Mouse (Mus musculus): ENCODE measurements around the gene Cited4.

Gene Cited4

DNA sequence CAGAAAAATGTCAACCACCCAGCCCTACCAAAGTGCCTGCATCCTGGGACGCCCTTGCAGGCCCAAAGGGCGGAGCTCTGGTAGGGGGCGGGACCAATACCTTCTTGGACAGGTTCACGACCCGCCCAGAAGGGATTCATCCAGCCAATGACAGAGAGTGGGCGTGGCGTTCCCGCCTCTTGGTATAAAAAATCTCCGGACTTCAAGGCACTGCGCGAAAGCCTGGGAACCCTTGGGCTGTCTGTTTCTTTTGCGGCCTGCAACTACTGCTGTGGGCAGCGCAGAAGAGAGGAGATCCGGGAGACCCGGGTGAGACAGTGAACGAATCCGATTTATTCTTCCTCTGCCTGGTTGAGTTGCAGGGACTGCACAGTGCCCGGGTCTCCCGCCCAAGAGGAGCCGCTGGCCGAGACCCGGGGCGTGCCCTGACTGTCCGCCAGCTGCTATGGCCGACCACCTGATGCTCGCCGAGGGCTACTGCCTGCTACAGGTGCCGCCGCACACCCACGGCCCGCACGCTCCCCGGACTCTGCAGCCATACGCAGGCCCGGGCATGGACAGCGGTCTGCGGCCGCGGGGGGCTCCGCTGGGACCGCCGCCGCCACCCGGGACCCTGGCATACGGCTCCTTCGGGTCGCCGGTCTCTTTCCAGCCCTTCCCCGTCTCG lies at the start of gene Cited4:
Gene Cited4 (plus strand): TSS at position 215 of the 667 bp plus-strand sequence.
- peak; percentile 97 for DNase-seq

DNA sequence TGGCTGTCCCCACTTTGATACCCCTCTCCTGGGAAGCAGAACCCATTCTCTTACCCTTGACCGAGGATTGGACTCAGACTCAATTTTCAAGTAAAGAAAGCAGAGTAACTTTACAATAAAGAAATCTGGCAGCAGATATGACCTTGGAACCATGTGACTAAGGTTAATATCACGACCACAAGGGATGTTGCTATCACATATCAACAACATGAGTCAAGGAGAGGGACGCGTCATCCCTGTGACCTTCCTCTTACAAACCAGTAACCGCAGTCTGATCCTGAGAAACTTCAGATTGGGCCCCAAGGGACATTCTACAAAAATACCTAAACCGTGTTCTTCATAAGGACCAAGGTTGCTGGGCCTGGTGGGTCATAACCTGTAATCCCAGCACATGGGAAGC lies 38.6 kb upstream of the Cited4 start:
- no peak for DNase-seq

DNA sequence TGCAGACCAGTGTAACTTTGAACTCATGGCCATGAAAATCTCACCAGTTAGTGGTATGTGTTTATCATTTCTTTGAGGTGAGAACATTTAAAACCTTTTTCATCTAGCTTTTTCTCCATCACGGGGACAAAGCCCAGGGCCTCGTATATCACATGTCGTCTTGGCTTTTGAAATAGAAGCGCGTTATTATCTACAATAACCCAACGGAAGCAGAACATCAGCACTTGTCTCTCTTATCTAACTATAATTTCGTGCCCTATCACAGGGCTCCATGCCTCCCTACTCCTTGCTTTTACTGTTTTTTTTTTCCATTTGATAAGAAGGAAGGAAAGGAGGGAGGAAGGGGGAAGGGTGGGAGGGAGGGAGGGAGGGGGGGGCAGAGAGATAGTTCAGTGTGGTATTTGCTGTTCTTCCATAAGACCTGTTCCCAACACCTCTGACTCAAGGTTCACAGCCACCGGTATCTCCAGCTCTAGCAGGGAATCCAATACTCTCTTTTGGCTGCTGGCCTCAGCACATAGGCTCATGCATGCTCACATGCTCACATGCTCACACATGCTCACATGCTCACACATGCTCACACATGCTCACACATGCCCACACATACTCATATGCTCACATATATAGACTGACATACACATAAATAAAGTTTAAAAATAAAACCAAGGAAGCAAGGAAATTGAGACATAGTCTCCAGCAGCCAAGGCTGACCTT lies 36.0 kb upstream of the Cited4 start:
- DNase-seq = no peak

DNA sequence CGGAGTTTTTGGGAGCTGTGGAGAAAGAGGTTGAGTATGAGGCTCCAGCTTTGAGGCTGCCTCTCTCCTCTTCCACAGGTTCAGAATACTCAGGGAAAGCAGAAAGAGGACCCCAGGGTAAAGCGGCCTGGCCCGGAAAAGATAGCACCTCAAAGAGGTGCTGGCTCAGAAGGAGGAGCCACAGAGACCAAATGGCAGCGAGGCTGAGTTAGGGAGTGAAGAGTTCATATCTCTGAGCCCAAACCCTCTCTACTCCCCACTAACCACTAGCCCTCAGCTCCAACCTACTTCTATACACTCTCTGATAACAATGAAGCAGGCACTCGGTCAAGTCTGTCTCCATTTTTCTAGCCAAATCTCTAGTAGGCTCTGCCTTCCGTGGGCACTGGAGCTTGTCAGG lies 34.5 kb upstream of the Cited4 start:
- no peak for DNase-seq

DNA sequence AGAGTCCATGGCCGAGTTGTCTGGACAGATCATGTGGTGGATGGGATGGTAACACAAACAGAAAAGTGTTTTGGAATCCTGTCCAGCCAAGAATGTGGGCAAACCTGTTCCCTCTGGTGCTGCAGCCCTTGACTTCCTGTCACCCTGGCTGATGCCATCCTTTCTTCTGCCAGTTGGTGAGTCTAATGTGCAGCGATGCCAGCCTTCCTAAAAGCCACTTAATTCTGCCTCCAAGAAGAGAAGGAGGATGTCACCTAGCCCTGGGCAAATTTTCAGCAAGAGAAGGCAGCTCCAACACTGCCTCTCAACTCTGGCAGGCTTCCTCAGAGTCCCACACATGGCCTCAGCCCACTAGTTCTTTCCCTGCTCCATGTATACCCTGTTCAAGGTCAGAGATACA lies 31.0 kb upstream of the Cited4 start:
- DNase-seq = no peak

DNA sequence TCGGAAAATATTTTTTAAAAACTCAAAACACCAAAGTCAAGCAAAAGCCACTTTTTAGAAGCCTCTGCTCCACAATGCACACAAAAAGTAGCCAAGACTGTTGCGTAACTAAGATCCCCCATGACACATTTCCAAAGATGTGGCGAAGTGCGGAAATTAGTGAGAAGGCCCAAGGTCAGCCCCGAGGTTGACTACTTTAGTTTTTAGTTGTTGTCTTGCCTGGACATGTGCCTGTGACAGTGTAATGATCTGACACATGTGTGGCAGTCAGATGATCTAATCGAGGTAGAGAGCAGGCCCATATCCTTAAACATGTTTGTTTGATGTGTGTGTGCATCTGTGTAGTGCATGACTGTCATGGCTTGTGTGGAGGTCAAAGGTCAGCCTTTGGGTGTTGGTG lies 24.4 kb upstream of the Cited4 start:
- DNase-seq = no peak

DNA sequence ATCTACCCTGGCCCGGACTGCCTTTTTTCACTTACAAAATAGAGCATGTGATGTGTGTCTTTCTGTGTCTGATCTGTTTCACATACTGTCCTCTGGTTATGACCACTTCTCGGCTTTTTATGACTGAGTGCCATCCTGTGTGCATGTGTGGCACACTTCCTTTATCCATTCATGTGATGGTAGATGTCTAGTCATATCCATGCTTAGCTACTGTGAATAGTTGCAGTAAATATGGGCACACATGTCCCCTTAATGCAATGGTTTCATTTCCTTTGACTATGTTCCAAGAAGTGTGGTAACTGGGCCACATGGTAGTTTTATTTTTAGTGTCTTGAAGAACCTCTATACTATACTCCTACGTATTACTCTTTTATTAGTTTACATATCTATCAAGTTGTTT lies 22.5 kb upstream of the Cited4 start:
- no peak for DNase-seq

DNA sequence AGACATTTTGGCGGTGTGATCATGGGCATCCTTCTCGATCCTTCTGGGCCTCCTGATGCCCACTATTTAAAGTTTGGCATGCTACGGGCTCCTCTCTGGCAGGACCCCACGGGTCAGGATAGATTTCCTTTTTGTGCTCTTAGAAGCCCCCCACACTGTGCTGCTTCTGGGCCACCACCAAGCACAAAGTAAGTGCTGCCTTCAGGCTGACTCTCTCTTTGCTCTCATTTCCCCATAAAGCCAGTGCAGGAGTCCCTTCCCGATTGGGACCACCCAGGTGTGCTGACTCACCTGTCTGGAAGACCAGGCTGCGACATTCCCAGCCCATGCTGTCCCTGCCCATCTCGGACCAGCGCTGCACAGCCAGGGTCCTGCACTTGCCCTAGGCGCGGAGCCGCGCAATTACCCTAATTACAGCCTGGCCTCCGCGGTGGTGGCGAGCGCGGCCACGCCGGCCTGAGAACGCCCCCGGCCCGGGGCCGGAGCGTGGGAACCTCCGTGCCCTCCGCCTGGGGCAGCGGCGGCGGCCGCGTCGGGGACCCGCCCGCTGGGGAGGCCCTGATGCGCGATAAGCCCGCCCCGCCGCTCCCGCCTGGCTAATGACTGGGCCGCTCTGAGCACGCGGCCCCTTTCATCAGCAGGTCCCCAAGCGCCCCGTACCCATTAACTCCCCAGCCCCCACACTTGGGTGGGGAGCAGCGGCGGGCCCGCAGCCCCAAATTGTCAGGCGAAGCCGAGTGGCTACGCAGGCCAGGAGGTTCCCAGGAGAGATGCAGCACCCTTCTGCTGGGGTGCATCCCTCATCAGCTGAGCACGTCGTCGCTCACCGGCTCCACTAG lies 16.8 kb upstream of the Cited4 start:
- no peak for DNase-seq

DNA sequence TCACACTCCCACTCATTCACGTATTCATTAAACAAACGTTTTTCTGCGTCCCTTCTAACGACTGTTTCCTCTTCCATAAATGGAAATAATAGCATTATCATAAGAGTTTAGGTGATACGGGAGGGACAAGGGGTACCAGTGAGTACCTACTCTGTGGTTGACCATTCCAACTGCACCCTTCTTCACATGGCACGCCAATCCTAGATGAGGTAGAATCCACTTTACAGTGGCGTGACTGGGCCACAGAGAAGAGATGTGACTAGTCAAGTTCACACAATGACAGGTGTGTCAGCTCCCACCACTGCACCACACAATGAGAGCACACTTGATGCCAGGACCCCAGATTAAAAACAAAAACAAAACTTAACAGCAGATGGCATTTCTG lies 16.2 kb upstream of the Cited4 start:
- DNase-seq = no peak

DNA sequence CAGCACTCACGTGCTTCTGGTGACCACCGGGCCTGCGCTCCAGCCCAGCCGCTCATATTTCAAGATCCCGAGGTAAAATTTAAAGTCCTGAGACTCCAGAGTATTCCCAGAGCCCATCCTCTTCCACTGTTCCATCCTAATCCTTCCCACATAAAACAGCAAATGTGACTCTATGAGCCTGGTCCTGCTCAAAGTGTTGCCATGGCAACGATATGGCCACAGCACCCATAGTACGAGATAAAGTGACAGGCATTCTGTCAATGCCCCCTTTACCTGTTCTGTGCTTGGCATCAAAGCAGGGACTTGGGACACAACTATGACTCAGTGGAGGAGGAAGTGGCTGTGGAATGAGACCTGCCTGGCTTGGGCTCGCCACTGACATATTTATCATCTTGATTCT lies 10.5 kb upstream of the Cited4 start:
- DNase-seq = no peak

DNA sequence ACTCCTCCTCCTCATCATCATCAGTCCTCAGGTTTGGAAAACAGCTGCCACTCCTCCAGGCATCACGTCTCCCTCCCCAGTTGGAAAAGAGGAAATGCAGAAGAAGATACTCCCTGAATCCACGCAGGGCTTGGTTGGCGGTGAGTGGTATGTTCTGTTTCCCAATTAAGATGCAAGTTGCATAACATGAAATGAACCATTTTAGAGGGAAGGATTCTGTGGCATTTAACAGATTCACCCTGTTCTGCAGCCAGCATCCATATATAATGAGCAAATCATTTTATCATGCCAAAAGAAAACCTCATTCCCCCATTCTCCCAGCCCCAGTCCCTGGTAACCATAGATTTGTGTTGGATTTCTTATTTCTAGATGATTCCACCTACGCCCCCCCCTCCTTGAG lies 5.9 kb upstream of the Cited4 start:
- DNase-seq = no peak

DNA sequence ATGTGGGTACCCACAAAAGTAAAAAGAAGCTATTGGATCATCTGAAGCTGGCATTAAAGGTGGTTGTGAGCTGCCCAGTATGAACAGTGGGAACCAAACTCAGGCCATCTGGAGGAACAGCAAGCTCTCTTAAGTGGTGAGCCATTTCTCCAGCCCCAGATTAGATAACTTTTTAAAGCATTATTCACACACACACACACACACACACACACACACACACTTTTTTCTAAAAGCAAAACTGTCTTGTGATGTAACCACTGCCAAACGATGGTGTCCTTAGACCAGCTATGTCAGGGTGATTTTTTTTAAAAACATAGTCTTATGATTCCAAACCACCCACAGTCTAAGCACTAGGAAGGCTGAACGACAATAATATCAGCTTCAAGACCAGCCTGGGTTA lies 1.8 kb upstream of the Cited4 start:
- DNase-seq = no peak

DNA sequence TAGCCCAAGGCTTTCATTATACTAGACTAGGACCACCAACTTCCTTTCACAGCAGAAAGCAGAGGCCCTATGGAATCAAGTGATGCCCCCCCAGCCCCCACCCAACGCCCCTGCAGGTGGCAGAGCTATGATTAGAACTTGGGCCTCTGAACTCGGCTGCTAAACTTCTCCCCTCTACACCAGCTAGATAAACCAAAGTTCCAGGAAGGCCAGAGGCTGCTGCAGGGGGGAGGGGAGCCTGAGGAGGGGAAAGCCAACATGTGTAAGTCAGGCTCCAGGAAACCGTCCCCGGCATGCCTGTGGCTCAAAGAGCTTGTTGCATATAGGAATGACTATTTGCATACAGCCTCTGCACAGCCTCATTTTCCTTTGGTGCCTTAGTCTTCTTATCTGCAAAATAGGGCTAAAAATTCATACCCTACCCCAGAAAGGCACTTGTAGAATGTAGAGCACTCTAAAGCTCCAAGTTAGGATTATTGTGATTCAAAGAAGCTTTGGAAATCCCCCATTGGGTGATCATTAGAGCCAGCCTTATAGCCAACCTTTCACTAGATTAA lies 1.1 kb upstream of the Cited4 start:
- no peak for DNase-seq

DNA sequence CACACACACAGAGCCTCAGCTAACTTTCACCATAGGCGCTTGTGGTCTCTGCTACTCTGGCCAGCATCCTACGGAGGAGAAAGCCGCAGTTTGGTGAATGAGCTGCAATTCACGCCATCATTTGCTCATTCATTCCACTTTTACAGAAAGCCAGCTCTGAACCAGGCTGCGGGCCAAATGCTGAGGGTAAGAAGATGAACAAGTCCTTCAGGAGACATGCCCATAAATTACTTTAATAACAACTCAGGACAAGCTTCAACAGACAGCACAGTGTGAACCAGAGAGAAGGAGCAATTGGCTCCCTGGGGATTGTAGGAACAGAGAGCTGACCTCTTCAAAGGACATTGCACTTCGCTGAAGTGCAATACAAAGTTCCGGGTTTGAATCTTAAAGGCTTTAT lies 590 bp upstream of the Cited4 start:
- DNase-seq = peak; percentile 17 to 52

DNA sequence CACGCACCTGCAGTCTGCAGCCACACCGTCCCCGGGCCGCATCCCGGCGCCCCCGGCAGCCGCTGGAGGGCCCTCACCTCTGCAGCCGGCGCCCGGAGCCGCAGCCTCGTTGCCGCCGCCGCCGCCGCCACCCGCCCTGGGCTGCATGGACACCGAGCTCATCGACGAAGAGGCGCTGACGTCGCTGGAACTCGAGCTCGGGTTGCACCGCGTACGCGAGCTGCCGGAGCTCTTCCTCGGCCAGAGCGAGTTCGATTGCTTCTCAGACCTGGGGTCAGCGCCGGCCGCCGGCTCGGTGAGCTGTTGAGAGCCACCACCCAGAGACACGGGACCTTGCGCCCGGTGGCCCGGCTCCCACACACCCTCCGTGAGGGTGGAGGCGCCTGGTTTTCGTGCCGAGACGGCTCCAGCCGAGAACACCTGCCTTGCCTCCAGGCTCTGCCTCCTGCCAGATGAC lies 701 bp downstream of the Cited4 start:
- peak; percentile 58 to 75 for DNase-seq

DNA sequence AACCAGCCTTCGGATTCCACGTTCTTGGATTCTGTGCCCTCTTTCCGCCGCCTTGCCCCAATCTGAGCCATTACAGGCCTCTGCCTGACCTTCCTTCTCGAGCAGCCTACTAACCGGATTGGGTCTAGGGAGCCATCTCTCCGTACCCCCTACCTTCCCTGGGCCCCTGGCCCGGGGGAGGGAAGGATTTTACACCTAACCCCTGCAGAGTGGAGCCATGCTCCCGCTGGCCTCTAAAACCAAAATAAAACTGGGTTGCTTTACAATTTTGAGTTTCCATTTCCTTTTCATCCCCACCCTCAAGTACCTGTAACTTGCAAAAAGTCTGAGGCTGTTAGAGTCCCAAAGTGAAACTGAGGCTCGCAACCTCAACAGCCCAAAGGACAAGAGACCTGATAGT lies 1.2 kb downstream of the Cited4 start:
- no peak for DNase-seq

DNA sequence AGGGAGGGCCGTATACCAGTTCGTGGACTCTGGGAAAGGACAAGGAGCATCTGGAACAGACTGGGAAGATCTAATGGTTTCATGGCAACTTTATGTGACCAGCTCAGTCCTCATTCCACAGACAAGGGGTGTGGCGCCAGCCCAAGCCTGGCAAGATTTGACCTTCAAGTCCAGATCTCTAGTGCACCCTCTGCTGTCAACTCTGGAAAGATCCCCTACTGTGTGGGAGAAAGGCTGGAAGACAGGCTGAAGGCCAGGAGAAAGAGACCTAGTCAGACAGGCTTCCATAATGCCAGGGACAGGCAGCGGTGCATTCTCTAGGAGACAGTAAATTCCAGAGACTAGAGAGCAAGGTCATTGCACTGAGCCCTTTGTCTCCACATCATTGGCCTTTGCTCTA lies 2.2 kb downstream of the Cited4 start:
- peak; percentile 39 to 62 for DNase-seq

DNA sequence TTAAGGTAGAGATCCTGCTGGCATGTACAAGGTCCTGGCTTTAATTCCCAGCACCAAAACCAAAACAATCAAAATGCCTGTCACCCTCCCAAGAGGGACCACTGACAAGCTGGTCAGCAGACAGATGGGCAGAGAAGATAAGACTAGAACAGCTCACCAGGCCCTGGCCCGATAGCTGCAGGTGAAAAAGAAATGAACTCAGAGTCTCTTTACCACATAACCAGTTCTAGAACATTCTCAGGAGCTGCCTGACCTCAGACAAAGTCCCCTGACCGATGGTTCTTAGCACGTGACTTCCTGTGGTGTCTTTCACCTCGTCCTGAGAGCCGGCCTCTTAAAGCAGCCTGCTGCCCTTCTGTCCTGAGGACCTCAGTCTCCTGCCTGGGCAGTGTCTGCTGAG lies 3.2 kb downstream of the Cited4 start:
- DNase-seq = no peak

DNA sequence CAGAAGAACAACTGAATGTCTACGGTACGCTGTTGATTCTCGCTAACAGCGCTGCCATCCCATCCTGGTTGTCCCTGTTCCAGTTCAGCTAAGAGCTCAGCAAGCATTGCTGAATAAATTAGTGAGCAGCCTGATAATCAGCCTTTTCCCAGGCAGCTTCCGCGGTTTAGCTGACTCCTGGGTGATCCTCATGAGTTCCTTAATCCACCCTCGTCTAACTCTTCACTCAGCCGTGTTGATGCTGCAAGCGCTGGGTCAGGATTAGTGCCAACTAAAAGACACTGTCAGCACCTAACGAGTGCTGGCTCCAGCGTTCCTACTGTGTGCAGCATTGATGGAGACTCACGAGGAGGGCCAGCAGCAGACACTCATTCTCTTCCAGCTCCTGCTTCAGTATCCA lies 4.7 kb downstream of the Cited4 start:
- DNase-seq = no peak

DNA sequence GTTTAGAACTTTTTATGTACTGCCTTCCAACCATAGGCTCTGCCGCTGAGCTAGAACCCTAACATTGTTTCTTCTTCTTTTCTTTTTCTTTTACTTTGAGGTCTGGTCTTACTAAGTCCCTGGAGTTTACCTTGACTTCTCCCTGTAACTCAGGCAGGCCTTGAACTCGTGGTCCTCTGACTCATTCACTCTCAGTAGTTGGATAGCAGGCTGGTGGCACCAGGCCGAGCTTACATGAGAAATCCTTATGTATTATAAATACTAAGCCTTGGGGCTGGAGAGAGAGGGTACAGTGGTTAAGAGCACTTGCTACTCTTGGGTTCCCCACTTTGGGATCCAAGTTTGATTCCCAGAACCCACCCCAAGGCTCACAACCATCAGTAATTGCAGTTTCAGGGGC lies 7.2 kb downstream of the Cited4 start:
- DNase-seq = no peak

DNA sequence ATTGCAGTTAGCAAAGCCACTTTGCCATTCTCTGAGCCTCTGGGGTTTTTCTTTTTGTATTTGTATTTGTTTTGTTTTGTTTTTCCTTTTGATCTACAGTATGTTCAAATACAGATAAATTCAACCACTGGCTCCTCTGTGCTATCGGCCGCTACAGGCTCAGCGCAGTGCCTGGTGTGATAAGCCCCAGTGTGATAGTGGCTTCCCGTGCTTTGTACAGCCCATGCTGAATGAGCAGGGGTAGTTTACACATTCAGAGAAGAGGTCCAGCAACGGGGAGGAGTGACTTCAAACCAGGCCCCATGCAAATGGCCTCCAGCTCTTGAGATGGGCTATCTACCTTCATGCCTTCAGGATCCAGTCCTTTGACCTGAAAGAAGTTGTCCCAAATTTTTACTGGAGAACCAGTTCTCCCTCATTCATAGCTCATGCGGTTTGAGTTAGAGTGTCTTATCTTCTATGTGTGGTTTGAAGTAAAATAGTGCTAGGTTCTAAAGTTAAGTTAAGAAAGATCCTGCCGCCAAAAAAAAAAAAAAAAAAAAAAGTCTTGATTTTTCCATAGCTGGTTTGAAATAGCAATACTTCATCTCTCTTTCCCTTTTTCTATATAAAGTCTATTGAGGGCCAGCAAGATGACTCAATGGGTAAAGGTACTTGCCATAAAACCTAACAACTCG lies 8.5 kb downstream of the Cited4 start:
- DNase-seq = no peak

DNA sequence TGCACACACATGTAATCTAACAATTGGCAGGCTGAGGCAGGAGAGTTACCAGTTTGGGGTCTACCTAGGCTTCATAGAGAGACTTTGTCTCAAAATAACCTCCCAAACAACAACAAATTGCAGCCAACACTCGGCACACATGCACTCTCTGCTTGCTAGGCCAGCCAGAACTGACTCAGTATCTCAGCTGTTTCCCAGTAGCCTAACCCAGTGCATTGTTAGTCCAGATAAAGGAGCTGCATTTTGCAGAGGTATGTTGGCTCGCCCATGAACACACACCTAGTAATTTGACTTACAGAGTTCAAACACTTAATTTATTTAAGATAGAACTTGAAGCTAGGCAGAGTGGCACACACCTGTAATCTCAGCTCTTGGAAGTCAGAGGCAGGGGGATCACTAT lies 9.3 kb downstream of the Cited4 start:
- DNase-seq = no peak

DNA sequence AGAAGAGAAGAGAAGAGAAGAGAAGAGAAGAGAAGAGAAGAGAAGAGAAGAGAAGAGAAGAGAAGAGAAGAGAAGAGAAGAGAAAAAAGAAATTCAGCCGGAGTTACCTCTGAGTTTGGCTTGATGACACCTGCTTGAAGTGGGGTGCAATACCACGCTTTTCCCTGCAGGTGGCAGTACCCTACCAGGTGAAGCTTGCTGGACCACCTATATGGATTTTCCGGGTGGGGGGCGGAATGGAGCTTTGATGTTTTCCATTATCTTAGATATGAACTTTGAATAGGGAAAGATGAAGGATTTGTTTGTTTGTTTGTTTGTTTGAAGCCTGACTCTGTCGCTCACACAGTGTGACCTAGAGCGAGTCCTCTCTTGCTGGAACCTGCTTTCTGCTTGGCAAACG lies 14.6 kb downstream of the Cited4 start:
- DNase-seq = peak; percentile 51 to 54

Measured in kidney, postnatal 25 days (tissue).